Mouse (Mus musculus) cerebral cortex, adult 2 months (tissue): ENCODE results near the gene Tmem236.

ENCODE experiments used
- WGBS: fragments of 180-500 bp; shearing (Covaris S2); methylation state at CpG from one replicate; pipeline ENCODE4 v1.1.7; 2018; 5-methylcytosine and 5-hydroxymethylcytosine counted together

Tmem236 gene

DNA sequence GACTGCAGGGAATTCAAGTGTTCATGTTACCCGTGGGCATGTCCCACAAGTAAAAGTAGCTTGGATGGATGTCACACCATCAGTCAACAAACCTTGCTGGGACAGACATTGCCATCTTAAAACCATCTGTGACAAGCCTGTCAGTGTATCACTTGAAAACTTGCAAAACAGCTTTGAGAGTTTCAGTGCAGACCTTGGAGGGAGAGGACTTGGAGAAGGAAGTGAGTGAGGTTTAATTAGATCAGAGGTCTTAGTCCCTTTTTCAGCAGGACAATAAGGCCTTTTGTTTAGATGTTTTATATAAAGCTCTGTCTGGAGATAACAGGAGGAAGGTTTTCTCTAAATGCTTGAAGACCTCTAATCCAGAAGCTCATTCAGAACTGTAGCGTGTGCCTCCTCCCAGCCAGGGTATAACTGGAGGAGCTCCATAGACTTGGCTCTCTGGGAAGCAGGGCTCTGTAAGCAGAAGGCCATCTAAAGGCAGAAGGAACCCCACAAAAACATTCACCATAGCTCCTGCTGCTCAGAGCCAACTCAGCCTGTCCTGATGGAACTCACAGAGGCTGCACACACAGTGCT lies 24.1 kb downstream of the Tmem236 start:
- 38% methylated on average over 1 of the region's 2 CpGs for WGBS

DNA sequence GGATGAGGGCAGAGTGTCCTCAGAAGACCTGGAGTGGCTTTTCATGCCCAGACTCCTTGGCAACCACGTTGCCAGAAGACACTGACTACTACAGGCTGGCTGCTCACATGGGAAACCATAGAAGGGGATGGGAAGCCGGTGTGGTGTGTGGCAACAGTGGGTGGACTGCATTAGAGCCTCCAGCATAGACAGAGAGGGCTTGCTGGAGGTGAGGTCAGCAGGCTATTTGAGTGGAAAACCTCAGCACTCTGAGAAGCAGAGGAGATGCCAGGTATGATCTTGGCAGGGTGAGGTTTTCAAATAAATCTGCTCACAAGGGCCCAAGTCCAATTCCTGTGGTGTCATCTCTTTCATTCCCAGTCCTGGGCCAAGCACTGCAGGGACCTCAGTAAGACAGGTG lies 25.3 kb downstream of the Tmem236 start:
- 14% methylated on average over 2 of the region's 2 CpGs for WGBS

DNA sequence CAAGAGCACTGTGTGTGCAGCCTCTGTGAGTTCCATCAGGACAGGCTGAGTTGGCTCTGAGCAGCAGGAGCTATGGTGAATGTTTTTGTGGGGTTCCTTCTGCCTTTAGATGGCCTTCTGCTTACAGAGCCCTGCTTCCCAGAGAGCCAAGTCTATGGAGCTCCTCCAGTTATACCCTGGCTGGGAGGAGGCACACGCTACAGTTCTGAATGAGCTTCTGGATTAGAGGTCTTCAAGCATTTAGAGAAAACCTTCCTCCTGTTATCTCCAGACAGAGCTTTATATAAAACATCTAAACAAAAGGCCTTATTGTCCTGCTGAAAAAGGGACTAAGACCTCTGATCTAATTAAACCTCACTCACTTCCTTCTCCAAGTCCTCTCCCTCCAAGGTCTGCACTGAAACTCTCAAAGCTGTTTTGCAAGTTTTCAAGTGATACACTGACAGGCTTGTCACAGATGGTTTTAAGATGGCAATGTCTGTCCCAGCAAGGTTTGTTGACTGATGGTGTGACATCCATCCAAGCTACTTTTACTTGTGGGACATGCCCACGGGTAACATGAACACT lies 26.6 kb downstream of the Tmem236 start:
- 60% methylated on average over 1 of the region's 2 CpGs for WGBS

DNA sequence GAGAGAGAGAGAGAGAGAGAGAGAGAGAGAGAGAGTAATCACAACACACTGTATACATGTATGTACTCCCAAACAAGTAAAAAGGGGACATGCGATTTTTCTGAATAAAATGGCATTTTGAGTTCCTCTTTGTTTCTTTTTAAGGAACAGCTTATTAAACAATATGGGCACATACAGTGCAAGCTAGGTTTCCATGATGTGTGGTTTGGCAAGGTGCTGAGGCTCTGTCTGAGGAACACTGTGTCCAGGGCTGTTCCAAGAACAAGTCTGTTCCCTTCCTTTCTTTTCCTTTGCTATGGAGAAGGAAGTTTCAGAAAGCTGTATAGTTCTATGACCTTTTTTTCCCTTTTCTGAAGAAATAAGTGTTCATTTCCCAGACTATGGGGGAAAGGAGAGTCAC lies 30.0 kb downstream of the Tmem236 start:
- WGBS = 91% methylated on average over 1 of the region's 1 CpGs

DNA sequence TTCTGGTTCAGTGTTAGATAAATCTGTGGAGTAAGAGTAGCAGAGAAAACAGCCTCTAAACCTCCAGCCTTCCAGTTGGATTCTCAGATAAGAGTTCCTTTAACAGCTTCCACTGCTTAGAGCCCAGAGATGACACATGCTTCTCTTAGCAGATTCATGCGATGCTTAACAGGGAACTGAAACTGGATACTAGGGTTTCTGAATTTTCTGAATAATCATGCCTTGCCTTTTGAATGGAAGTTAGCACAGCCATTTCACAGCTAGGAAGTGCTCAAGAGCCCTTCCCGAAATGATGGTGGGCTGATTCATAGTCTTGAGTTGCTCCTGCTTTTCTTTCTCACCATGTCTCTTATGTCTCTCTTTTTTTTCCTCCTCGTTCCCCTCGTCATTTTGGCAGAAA lies 32.5 kb downstream of the Tmem236 start:
- 68% methylated on average over 4 of the region's 4 CpGs for WGBS

DNA sequence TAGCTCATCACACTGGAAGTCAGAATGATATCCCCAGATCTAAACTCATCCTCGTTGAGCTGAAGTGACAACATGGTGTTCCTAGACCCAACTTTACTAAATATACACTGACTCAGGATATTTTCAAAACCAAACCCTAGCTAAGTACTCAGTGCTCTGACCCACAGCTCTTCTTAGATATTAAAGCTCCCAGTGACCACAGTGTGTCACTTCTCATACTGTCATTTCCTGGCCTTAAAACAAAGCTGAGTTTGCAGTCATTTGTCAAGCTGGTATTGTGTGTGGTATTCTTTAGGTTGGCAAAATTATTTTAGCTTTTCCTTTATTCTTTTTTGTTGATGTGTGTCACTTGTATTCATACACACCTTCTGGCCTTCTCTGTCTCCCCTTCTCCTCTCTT lies 36.4 kb downstream of the Tmem236 start:
- WGBS = 81% methylated on average over 1 of the region's 1 CpGs

DNA sequence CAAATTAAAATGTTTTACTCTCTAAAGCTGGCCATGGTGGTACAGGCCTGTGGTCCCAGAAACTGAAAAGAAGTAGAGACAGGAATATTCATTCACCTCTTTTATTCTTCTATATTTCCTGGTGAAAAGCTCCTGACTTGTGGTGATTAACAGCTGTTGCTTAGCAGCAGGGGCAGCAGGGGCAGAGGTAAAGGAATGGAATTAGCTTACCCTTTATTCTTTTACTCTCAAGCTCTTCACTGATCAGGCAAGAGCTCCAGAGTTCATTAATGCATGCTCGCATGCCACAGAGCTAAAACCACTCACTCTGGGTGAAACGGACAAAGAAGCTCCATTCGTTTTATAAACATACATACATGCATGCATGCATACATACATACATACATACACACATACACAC lies 40.4 kb downstream of the Tmem236 start:
- WGBS = 68% methylated on average over 3 of the region's 3 CpGs

DNA sequence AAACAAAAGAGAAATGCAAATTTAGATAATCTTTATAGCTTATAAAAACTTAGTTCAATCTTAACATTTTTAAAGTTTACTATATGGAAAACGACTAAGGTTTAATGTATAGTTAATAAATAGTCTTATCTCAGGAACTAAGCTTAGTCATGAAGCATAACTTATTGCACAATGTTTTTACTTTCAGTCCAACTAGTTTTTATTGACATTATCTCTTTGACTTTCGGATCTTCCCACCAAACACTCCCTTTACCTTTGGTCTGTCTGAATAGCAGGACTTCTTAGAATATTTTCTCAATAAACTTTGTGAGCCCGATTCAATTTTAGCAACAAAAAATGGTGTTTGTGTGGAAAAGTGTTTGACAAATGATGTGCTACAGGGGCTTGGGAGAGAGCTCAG lies 42.3 kb downstream of the Tmem236 start:
- WGBS = 84% methylated on average over 3 of the region's 3 CpGs

DNA sequence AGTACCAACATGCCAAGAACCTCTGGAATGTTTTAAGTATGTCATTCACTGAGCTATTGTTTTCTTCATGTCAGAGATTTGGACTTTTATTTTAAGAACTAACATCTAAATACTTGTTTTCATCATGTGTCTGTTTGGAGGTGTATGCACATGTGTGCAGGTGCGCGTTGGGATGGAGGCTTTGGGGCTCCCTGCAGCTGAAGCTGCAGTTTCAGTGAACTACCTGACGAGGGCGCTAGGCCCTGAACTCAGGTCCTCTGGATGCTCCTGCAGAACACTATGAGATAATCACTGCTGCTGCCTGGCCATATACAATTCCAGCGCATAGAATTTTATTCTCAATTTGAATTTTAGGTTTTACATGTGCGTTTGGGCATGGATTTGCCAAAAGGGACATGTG lies 43.8 kb downstream of the Tmem236 start:
- WGBS = 87% methylated on average over 6 of the region's 6 CpGs

DNA sequence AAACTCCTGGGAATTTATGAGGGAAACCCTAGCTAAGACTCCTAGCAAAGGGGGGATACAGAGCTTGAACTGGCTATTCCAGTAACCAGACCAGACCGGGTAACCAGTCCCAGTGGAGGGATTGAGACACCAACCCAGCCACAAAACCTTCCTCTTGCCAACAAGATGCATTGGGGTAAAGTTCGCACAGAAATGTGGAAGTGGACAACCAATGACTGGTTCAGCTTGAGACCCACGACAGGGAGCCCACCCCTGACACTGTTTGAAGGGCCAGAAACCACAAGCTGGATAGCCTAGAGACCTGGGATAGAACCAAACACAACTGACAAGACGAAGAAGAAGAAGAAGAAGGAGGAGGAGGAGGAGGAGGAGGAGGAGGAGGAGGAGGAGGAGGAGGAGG lies 50.1 kb downstream of the Tmem236 start:
- 88% methylated on average over 3 of the region's 4 CpGs for WGBS

DNA sequence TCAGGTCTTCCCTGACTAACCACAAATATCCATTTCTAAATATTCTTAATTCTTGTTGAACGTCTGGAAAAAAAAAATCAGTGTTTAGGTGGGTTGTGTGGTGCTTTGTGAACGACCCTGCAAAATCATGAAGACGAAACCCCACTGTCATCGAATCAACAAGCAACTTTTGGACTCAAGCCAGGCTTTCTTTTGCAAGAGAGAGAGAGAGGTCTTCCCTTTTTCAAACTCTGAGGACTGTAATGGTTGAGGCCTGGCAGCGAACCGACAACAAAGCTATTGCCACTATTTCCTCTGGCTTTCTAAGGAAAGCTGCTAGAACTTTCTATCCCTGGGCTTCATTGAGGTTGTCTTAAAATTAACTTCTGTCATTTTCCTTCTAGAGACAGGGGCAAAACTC lies 54.2 kb downstream of the Tmem236 start:
- WGBS = 62% methylated on average over 6 of the region's 6 CpGs

DNA sequence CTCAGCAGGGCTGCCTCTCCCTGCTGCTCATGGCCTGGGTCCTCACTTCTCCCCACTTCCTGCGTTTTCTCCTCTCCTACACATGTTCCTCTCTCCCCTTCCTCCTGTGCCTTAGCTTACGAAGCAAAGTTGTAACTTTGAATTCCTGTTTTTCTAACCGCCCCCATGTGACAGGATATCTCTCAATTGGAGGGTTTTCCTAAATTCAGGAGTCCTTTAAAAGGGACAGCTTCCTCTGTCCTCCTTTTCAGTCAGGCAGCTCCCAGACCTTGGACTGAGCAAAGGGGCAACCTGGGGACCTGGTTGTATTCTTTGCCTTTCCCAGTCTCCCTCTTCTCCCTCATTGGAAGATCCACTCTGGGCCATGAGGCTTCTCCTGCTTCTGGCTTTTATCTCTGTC lies 54.8 kb downstream of the Tmem236 start, which contains the start of gene Mrc1:
TSS of gene Mrc1 (plus strand) at position 244 of the 400 bp plus-strand sequence.
- WGBS = 70% methylated on average over 3 of the region's 3 CpGs

DNA sequence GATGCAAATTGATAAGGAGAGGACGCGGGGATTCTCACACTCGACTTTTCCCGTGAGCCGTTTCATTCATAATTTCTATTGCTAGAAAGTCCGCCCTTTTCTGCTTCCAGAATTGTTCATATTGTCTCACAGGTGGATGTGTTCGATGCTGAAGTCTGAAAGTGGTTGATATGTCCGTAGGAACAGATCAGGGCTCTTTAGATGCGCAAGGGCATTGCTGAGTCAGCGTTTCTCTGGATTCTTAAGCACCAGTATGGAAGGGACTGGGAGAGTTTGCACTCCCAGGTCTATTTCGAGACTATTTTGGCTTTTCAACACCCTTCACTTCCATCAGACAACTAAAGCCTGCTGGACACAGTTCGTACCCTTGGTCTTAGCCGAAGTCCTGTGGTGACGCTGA lies 55.7 kb downstream of the Tmem236 start:
- 93% methylated on average over 14 of the region's 14 CpGs for WGBS

DNA sequence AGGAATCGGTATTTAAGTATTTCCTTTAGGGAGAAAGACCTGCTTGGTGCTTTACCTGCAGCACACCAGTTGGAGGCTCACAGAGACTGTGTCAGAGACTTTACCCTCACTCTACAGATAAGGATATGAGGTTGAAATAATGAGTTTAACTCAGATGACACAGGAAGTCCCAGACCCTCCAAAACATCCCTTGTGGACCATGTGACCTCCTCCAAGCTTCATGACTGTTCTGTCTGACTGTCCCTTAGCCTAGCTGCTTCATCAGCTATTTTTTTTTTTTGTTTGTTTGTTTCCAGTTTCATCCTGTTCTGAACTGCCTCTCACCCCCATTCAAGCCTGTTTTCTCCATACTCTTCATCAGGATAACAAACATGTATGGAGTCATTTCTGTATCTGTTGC lies 58.6 kb downstream of the Tmem236 start:
- 76% methylated on average over 1 of the region's 1 CpGs for WGBS

DNA sequence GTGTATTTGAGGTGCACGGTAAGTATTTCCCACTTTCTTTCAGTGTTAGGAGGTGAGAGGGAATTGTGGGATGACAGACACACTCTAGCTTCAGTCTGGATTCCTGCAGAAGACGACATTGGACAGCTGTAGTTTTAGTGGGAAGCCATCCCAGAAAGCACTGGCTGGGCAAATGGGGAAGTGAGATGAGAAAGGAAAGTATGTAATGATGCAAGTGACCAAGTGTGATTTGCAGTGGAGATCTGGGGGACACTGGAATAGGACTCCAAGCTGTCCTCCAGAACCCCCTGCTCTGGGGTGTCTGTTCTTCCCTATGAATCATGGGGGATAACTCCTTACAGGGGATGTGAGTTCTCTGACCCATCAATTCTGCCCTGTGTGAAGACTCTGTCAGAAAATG lies 59.7 kb downstream of the Tmem236 start:
- 77% methylated on average over 2 of the region's 2 CpGs for WGBS

- WGBS = 86% methylated on average over 5 of the region's 5 CpGs
Observed at GRCm38 (mm10) chr2:14235319-14235718, 61.0 kb downstream of the Tmem236 start.

- 91% methylated on average over 4 of the region's 4 CpGs for WGBS
Observed at GRCm38 (mm10) chr2:14236920-14237319, 62.6 kb downstream of the Tmem236 start.

- WGBS = 42% methylated on average over 4 of the region's 4 CpGs
Observed at GRCm38 (mm10) chr2:14237723-14238122, 63.4 kb downstream of the Tmem236 start.

- WGBS = 81% methylated on average over 5 of the region's 5 CpGs
Observed at GRCm38 (mm10) chr2:14239151-14239550, 64.8 kb downstream of the Tmem236 start.

- WGBS = 87% methylated on average over 5 of the region's 5 CpGs
Observed at GRCm38 (mm10) chr2:14244157-14244556, 69.8 kb downstream of the Tmem236 start.

- 73% methylated on average over 2 of the region's 2 CpGs for WGBS
Observed at GRCm38 (mm10) chr2:14244668-14245067, 70.3 kb downstream of the Tmem236 start.

DNA sequence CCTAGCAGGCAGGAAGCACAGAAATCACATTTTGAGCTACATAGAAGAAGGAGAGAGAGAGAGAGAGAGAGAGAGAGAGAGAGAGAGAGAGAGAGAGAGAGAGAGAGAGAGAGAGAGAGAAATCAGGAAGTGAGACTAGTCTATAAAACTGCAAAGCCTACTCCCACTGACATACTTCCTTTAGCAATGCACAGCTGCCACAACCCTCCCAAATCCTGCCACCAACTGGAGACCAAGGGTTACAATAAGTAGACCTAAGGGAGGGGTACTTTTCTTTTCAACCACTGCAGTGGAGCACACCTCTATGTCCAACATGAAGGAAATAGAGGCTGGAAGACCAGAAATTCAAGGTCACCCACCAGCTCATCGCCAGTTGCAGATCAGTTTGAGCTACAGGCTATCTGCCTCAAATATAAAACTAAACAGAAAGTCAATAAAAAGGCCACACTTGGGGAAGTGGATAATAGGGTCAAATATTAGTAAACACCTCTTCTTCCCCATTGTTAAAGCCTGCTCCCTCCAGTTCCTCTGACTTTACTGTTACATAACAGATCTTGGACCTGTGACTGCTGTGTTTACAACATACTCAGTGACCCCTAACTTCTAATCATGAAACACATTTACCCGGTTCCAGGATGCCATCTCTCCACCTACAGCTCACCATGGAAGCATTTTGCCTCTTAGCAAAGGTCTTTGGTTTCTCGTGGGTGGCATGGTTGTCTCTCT lies 75.7 kb downstream of the Tmem236 start:
- WGBS = 85% methylated on average over 3 of the region's 3 CpGs

DNA sequence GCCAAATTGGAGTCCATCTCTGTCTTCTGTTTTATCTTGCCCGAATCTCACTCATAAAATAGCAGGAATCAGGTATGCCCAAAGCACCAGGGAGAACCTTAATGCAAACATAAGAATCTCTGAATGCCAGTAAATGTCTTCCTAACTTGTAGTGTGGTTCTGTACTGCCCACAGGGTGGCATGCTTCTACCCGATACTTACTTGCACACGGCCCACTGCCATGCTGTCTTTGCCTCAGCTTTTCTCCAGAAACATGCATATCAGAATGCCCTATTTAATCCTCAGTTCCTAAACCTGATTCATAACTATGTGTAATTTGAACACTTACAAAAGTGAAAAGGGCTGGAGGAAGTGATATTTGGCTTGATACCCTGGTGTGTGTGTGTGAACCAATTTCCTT lies 77.6 kb downstream of the Tmem236 start:
- WGBS = 75% methylated on average over 3 of the region's 3 CpGs
